Mouse (Mus musculus): ENCODE data around the gene Gltpd2. TPM values are rescaled to one million over a fixed set of nuclear protein-coding genes. Genes with fewer than 3 reads are reported as not detected.

Gene Gltpd2
- polyA plus RNA-seq, 1 experiment from 2014 or later: not detected

DNA sequence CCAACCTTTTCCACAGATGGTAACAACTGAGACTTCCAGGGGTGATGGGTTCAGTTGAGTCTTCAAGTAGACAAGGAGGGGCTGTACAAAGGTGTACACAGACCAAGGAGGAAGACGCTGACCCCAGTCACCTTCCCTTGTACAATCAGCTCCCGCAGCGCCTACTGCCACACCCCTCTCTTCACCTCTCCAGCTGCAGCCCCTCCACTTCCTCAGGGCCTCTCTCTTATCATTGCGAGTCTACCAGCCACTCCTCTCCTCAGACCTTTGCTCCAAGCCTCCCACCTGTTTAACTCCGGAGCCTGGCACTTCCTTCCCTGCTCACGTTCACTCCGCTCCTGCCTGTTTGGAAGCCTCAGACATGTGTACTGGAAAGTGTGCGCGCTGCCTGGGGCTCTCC is 14.0 kb upstream of the Gltpd2 start, which contains the start of gene Tm4sf5:
TSS of gene Tm4sf5 (plus strand) at position 275 of the 400 bp plus-strand sequence.
- no peak for ATAC-seq (ENCODE audit: low FRiP score, low read depth)
- no peak within 1 kb of the TSS for H3K27ac ChIP-seq (replicated peaks)
- no peaks in the 10 kb centered on the region for H3K9me3 ChIP-seq
- H3K4me1 ChIP-seq: peaks cover 5% of the 10 kb centered on the region
- no peak within 1 kb of the TSS for H3K9ac ChIP-seq (replicated peaks)
- no peak within 1 kb of the TSS for H3K4me3 ChIP-seq
- H3K36me3 ChIP-seq: no peaks in the 10 kb centered on the region
- peaks cover 20% of the 10 kb centered on the region for H3K27me3 ChIP-seq
- 77% methylated on average over 9 of the region's 9 CpGs for WGBS
- no peak within 1 kb of the TSS for H3K4me2 ChIP-seq (replicated peaks)

DNA sequence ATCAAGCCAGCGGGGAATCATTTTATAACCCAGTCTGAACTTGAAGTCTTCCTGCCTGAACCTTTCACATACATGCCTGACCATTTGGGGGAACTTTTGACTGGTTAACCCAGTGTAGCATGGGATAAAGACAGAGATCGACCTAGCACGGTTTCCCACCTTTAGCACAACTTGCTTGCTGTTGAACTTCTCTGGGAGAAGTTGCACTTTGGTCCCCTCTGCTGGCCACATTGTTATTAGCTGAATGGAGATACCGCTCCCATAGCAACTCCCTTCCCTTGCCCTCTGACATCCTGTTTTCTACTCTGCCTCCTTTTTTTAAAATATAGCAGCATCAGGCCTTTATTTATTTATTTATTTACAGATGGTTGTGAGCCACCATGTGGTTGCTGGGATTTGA is 12.6 kb upstream of the Gltpd2 start:
- Histone ChIP-seq H3K4me1 (peaks cover 6% of the 10 kb centered on the region), H3K36me3 (no peaks in the 10 kb centered on the region), H3K4me2 (replicated peaks) (no peak overlapping the region), H3K4me3 (no peak overlapping the region), H3K9ac (replicated peaks) (no peak overlapping the region), H3K9me3 (no peaks in the 10 kb centered on the region), H3K27me3 (peaks cover 29% of the 10 kb centered on the region), H3K27ac (replicated peaks) (no peak overlapping the region)
- ATAC-seq (ENCODE audit: low FRiP score, low read depth): no peak
- WGBS: 36% methylated on average over 4 of the region's 4 CpGs

- ATAC-seq (ENCODE audit: low FRiP score, low read depth): no peak
- H3K27ac ChIP-seq (replicated peaks): no peak overlapping the region
- no peaks in the 10 kb centered on the region for H3K9me3 ChIP-seq
- WGBS: 73% methylated on average over 7 of the region's 7 CpGs
- H3K4me1 ChIP-seq: peaks cover 6% of the 10 kb centered on the region
- H3K9ac ChIP-seq (replicated peaks): no peak overlapping the region
- H3K4me3 ChIP-seq: no peak overlapping the region
- peaks cover 29% of the 10 kb centered on the region for H3K27me3 ChIP-seq
- no peaks in the 10 kb centered on the region for H3K36me3 ChIP-seq
- H3K4me2 ChIP-seq (replicated peaks): no peak overlapping the region
These were observed 12.0 kb upstream of the Gltpd2 start for GRCm38 (mm10) chr11:70506962-70507515.

DNA sequence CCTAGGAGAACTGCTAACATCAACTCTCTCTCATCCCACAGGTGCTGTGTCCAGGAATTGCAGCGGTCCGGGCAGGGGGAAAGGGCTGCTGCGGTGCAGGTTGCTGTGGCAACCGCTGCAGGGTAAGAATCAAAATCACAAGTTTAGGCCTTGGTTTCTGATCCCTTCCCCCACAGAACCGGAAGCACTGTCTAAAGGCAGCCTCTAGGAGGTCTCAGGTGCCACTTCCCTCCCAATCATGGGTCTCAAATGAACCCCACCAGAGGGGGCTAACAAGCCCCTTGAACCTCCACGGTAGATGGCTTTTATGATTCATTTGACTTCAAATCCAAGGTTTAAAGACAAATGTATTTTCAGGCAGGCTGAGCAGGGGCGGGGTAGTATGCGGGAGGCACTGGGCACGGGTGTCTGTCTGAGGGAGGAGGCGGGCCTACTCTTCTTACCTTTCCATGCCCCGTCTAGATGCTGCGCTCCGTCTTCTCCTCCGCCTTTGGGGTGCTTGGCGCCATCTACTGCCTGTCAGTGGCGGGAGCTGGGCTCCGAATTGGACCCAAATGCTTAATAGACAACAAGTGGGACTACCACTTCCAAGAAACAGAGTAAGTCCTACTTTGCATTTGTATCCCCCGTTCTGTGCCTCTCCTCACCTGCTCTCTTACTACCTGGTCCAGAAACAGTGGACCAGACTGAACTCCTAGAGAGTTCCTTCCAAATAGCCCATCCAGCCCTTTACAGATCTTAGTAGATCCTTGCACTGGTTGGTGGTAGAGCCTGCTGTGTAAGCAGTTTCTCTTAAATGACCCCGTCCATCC is 9.0 kb upstream of the Gltpd2 start:
- Histone ChIP-seq H3K4me3 (no peak overlapping the region), H3K27me3 (peaks cover 28% of the 10 kb centered on the region), H3K9me3 (no peaks in the 10 kb centered on the region), H3K27ac (replicated peaks) (no peak overlapping the region), H3K36me3 (no peaks in the 10 kb centered on the region), H3K4me2 (replicated peaks) (peak overlapping the region; percentile 43), H3K9ac (replicated peaks) (peak overlapping the region; percentile 31; the same call in 1 of the 2 replicates), H3K4me1 (peaks cover 6% of the 10 kb centered on the region)
- no peak for ATAC-seq (ENCODE audit: low FRiP score, low read depth)
- 12% methylated on average over 19 of the region's 19 CpGs for WGBS

DNA sequence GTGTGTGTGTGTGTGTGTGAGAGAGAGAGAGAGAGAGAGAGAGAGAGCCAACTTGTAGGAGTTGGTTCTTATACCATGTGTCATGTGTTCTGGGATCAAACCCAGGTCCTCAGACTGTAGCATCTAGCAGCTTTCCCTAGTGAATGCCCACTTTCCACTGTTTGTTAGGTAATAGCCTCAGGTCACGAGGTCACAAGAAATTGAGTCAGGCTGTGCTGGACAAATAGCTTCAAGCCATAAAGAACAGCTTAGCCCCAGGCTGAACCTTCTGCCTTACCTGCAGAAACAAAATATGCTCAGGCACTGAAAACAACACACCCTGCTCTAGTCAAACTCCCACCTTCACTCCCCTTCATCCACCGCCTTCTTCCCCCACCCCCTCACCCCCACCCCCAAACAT is 7.8 kb upstream of the Gltpd2 start:
- H3K4me2 ChIP-seq (replicated peaks): no peak overlapping the region
- no peak overlapping the region for H3K4me3 ChIP-seq
- no peaks in the 10 kb centered on the region for H3K9me3 ChIP-seq
- no peak overlapping the region for H3K9ac ChIP-seq (replicated peaks)
- H3K36me3 ChIP-seq: no peaks in the 10 kb centered on the region
- peaks cover 20% of the 10 kb centered on the region for H3K27me3 ChIP-seq
- H3K4me1 ChIP-seq: peaks cover 6% of the 10 kb centered on the region
- WGBS: 72% methylated on average over 2 of the region's 2 CpGs
- no peak overlapping the region for H3K27ac ChIP-seq (replicated peaks)
- no peak for ATAC-seq (ENCODE audit: low FRiP score, low read depth)

- no peak for ATAC-seq (ENCODE audit: low FRiP score, low read depth)
- Histone ChIP-seq H3K4me1 (peaks cover 6% of the 10 kb centered on the region), H3K9me3 (no peaks in the 10 kb centered on the region), H3K9ac (replicated peaks) (no peak overlapping the region), H3K4me2 (replicated peaks) (no peak overlapping the region), H3K36me3 (no peaks in the 10 kb centered on the region), H3K4me3 (no peak overlapping the region), H3K27ac (replicated peaks) (no peak overlapping the region), H3K27me3 (peaks cover 20% of the 10 kb centered on the region)
- WGBS: 91% methylated on average over 7 of the region's 7 CpGs
These were observed 7.2 kb upstream of the Gltpd2 start for GRCm38 (mm10) chr11:70511825-70512224.

GRCm38 (mm10) chr11:70512709-70513342 is 6.2 kb upstream of the Gltpd2 start:
- peaks cover 6% of the 10 kb centered on the region for H3K4me1 ChIP-seq
- no peaks in the 10 kb centered on the region for H3K36me3 ChIP-seq
- no peak overlapping the region for H3K4me3 ChIP-seq
- ATAC-seq (ENCODE audit: low FRiP score, low read depth): no peak
- H3K27me3 ChIP-seq: peaks cover 20% of the 10 kb centered on the region
- WGBS: 75% methylated on average over 7 of the region's 7 CpGs
- H3K27ac ChIP-seq (replicated peaks): no peak overlapping the region
- no peak overlapping the region for H3K9ac ChIP-seq (replicated peaks)
- no peak overlapping the region for H3K4me2 ChIP-seq (replicated peaks)
- H3K9me3 ChIP-seq: no peaks in the 10 kb centered on the region

- Histone ChIP-seq H3K36me3 (no peaks in the 10 kb centered on the region), H3K9ac (replicated peaks) (no peak overlapping the region), H3K4me3 (no peak overlapping the region), H3K27ac (replicated peaks) (no peak overlapping the region), H3K4me2 (replicated peaks) (no peak overlapping the region), H3K9me3 (no peaks in the 10 kb centered on the region), H3K4me1 (peaks cover 6% of the 10 kb centered on the region), H3K27me3 (peaks cover 20% of the 10 kb centered on the region)
- WGBS: 60% methylated on average over 11 of the region's 11 CpGs
- no peak for ATAC-seq (ENCODE audit: low FRiP score, low read depth)
These were observed 5.5 kb upstream of the Gltpd2 start for GRCm38 (mm10) chr11:70513520-70513919.

DNA sequence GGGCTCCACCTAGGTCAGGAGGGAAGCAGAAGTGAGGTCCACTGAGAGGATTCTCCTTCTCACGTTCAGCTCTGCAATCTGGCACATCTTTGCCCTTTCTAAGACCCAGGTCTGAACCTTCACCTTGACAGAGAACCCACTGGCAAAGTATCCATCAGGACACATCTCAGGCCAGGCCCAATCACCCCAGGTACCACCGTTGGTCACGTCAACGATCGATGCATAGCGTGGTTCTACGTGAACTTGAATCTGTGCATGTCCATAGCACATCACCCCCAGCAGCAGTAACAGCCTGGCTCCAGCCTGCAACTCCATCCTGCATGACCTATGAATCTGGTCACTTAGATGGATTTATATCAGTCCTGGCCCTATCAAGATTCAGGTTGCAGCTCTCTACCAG is 4.7 kb upstream of the Gltpd2 start, which contains the start of gene Vmo1:
TSS of gene Vmo1 (minus strand) at position 329 of the 400 bp plus-strand sequence.
- H3K27ac ChIP-seq (replicated peaks): no peak within 1 kb of the TSS
- no peaks in the 10 kb centered on the region for H3K36me3 ChIP-seq
- H3K9me3 ChIP-seq: no peaks in the 10 kb centered on the region
- no peak within 1 kb of the TSS for H3K9ac ChIP-seq (replicated peaks)
- 92% methylated on average over 7 of the region's 7 CpGs for WGBS
- H3K27me3 ChIP-seq: peaks cover 20% of the 10 kb centered on the region
- no peak for ATAC-seq (ENCODE audit: low FRiP score, low read depth)
- H3K4me3 ChIP-seq: no peak within 1 kb of the TSS
- no peak within 1 kb of the TSS for H3K4me2 ChIP-seq (replicated peaks)
- H3K4me1 ChIP-seq: peaks cover 6% of the 10 kb centered on the region

DNA sequence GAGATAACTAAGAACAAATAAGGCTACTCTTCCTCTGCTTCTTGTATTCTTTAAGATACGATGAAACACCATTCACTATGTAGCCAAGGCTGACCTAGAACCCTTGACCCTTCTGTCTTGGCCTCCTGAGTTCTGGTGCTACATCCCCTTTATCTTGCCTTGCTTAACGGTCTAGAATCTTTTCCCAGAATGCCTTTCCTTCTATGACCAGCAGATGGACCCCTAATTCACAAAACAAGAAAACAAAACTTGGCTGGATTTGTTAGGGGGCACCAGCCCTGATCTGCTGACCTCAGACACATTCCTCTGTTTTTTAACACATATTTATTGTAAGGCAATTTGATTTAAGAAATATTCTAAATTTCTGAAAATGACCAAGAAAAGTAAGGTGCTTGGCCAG is 2.6 kb upstream of the Gltpd2 start:
- no peak for ATAC-seq (ENCODE audit: low FRiP score, low read depth)
- H3K4me1 ChIP-seq: 0 out of 2 replicates have a peak, but pooled peaks cover 7% of the 10 kb centered on the region
- WGBS: 24% methylated on average over 2 of the region's 2 CpGs

DNA sequence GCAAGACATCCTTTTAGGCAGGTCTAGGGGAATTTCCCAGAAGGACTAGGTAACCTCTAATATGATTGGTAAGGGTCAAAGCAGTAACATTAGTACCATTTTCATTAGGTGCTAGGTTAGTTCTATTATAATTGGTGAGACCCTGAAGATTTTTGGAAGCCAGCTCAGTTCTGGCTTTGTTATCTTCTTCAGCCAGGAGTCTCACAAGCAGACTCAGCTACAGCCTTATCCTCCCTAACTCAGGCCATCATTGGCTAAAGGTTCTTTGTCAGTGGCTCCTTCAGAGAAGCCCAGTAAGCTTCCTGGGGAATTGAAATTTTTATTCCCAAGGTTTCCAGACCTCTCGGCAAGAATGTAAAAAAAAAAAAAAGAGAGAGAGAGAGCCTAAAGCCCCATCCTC is 560 bp upstream of the Gltpd2 start:
- Histone ChIP-seq H3K4me2 (replicated peaks) (no peak overlapping the region), H3K9me3 (no peaks in the 10 kb centered on the region), H3K4me3 (no peak overlapping the region), H3K27me3 (peaks cover 18% of the 10 kb centered on the region), H3K4me1 (0 out of 2 replicates have a peak, but pooled peaks cover 7% of the 10 kb centered on the region), H3K27ac (replicated peaks) (no peak overlapping the region), H3K36me3 (no peaks in the 10 kb centered on the region), H3K9ac (replicated peaks) (no peak overlapping the region)
- ATAC-seq (ENCODE audit: low FRiP score, low read depth): no peak
- 83% methylated on average over 1 of the region's 1 CpGs for WGBS

More for the DNA sequence above, 2.6 kb upstream of the Gltpd2 start:
- Histone ChIP-seq H3K36me3 (no peaks in the 10 kb centered on the region), H3K9me3 (no peaks in the 10 kb centered on the region), H3K4me3 (no peak overlapping the region), H3K9ac (replicated peaks) (no peak overlapping the region), H3K27ac (replicated peaks) (no peak overlapping the region), H3K27me3 (peaks cover 18% of the 10 kb centered on the region), H3K4me2 (replicated peaks) (no peak overlapping the region)

- peak overlapping the region; percentile 54 for H3K27ac ChIP-seq (replicated peaks)
- no peaks in the 10 kb centered on the region for H3K36me3 ChIP-seq
- peaks cover 18% of the 10 kb centered on the region for H3K27me3 ChIP-seq
- ATAC-seq (ENCODE audit: low FRiP score, low read depth): peak; percentile 47
- H3K4me2 ChIP-seq (replicated peaks): peak overlapping the region; percentile 46
- 10% methylated on average over 41 of the region's 41 CpGs for WGBS
- peak overlapping the region; percentile 54 for H3K9ac ChIP-seq (replicated peaks)
- 0 out of 2 replicates have a peak, but pooled peaks cover 7% of the 10 kb centered on the region for H3K4me1 ChIP-seq
- no peaks in the 10 kb centered on the region for H3K9me3 ChIP-seq
- H3K4me3 ChIP-seq: peak overlapping the region; percentile 29
These were observed 1.3 kb downstream of the Gltpd2 start for GRCm38 (mm10) chr11:70520178-70520769.

Measured in midbrain, embryonic 12.5 days (tissue).